Mouse (Mus musculus): ENCODE results near the gene Ttf2. TPM values are rescaled to one million over a fixed set of nuclear protein-coding genes. Genes with fewer than 3 reads are reported as not detected.

Gene Ttf2
- total and polyA plus RNA-seq, 3 experiments, result 6.4 to 33.0 (median 25.2) TPM

DNA sequence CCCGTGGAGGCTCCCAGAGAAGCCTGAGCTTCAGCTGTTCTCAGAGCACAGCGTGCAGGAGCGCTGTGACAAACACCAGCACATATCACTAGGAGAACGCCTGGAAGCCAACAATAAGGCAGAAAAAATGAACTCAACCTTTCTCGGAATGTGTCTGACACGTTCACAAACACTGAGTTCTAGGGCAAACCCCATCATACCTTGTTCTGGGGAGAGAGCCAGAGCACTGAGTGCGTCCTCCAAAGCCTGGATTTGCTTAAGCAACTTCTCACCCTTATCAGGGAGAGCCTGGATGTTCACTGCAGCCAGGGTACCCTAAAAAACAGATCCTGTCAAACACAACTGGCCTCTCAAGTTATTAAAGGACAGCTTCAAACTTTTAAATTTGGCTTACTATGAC, 8.0 kb downstream of the Ttf2 start:
- Histone ChIP-seq H3K9me3 (replicated peaks) (no peaks in the 10 kb centered on the region), H3K27me3 (ENCODE audit: insufficient read depth, low read length) (no peaks in the 10 kb centered on the region), H3K4me1 (ENCODE audit: insufficient read depth, low read depth, low read length) (peaks cover 11% of the 10 kb centered on the region), H3K4me3 (ENCODE audit: low read depth, low read length) (no peak overlapping the region), H3K36me3 (replicated peaks) (peaks cover 98% of the 10 kb centered on the region)
- no peak for ATAC-seq (ENCODE audit: extremely low read depth, insufficient number of reproducible peaks, low FRiP score, poor library complexity, severe bottlenecking)
- TF ChIP-seq GATA1 (IDR thresholded peaks at IDR 0.05; ENCODE audit: borderline replicate concordance, low read length), result no peak
- no peak for TF ChIP-seq GATA2 (IDR thresholded peaks at IDR 0.05; ENCODE audit: borderline replicate concordance, low read depth, low read length)
- no peak for TF ChIP-seq TAL1 (conservative IDR thresholded peaks at IDR 0.05; ENCODE audit: low read depth, low read length)
- no peak for TF ChIP-seq POLR2AphosphoS5 (IDR thresholded peaks at IDR 0.05; ENCODE audit: insufficient replicate concordance, low read depth, low read length)
- no peak for TF ChIP-seq CTCF (IDR thresholded peaks at IDR 0.05; ENCODE audit: low read depth, low read length)
- no peak for DNase-seq (ENCODE audit: low spot score)

DNA sequence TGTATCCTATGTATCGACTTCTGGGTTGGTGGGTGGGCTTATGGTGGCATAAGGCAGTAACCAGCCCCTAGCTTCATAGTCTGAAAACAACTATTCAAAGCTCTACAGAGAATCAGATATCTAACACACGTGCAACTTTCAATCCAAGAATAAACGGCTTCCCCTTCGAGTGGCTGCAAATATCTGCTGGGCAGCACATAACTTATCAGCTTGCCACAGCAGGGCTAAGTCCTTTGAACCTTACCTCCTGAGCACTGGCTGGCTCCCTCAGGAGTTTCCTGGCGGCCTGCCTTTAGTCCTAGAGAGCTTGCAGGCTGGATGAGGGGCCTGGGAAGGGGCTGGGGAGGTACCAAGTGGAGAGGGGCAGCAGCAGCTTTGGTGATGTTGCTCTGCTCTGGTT, 8.5 kb downstream of the Ttf2 start:
- H3K4me3 ChIP-seq (ENCODE audit: low read depth, low read length), result no peak overlapping the region
- no peaks in the 10 kb centered on the region for H3K27me3 ChIP-seq (ENCODE audit: insufficient read depth, low read length)
- DNase-seq (ENCODE audit: low spot score) (no peak), ATAC-seq (ENCODE audit: extremely low read depth, insufficient number of reproducible peaks, low FRiP score, poor library complexity, severe bottlenecking) (no peak)
- H3K9me3 ChIP-seq (replicated peaks), result no peaks in the 10 kb centered on the region
- TF ChIP-seq TAL1 (conservative IDR thresholded peaks at IDR 0.05; ENCODE audit: low read depth, low read length) (no peak), GATA1 (IDR thresholded peaks at IDR 0.05; ENCODE audit: borderline replicate concordance, low read length) (no peak), POLR2AphosphoS5 (IDR thresholded peaks at IDR 0.05; ENCODE audit: insufficient replicate concordance, low read depth, low read length) (no peak), CTCF (IDR thresholded peaks at IDR 0.05; ENCODE audit: low read depth, low read length) (no peak), GATA2 (IDR thresholded peaks at IDR 0.05; ENCODE audit: borderline replicate concordance, low read depth, low read length) (no peak)
- H3K4me1 ChIP-seq (ENCODE audit: insufficient read depth, low read depth, low read length), result peaks cover 11% of the 10 kb centered on the region
- H3K36me3 ChIP-seq (replicated peaks), result peaks cover 98% of the 10 kb centered on the region

DNA sequence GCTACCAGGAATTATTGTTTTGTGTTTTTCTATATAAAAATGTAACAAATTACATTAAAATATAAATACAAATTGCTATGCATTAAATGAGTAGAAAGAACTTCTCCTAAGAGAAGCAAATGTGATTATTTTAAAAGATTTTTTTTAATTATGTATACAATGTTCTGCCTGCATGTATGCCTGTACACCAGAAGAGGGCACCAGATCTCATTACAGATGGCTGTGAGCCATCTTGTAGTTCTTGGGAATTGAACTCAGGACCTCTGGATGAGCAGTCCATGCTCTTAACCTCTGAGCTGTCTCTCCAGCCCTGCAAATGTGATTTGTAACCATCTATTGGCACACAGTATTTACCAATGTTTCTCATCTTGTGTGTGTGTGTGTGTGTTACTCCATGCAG, 14.8 kb downstream of the Ttf2 start:
- peaks cover 98% of the 10 kb centered on the region for H3K36me3 ChIP-seq (replicated peaks)
- DNase-seq (ENCODE audit: low spot score), result no peak
- no peaks in the 10 kb centered on the region for H3K27me3 ChIP-seq (ENCODE audit: insufficient read depth, low read length)
- H3K9me3 ChIP-seq (replicated peaks), result no peaks in the 10 kb centered on the region
- H3K4me3 ChIP-seq (ENCODE audit: low read depth, low read length), result no peak overlapping the region
- H3K4me1 ChIP-seq (ENCODE audit: insufficient read depth, low read depth, low read length), result peaks cover 2% of the 10 kb centered on the region; the same call in 1 of the 2 replicates
- TF ChIP-seq GATA1 (IDR thresholded peaks at IDR 0.05; ENCODE audit: borderline replicate concordance, low read length) (no peak), CTCF (IDR thresholded peaks at IDR 0.05; ENCODE audit: low read depth, low read length) (no peak), POLR2AphosphoS5 (IDR thresholded peaks at IDR 0.05; ENCODE audit: insufficient replicate concordance, low read depth, low read length) (no peak), GATA2 (IDR thresholded peaks at IDR 0.05; ENCODE audit: borderline replicate concordance, low read depth, low read length) (no peak), TAL1 (conservative IDR thresholded peaks at IDR 0.05; ENCODE audit: low read depth, low read length) (no peak)
- ATAC-seq (ENCODE audit: extremely low read depth, insufficient number of reproducible peaks, low FRiP score, poor library complexity, severe bottlenecking), result no peak

DNA sequence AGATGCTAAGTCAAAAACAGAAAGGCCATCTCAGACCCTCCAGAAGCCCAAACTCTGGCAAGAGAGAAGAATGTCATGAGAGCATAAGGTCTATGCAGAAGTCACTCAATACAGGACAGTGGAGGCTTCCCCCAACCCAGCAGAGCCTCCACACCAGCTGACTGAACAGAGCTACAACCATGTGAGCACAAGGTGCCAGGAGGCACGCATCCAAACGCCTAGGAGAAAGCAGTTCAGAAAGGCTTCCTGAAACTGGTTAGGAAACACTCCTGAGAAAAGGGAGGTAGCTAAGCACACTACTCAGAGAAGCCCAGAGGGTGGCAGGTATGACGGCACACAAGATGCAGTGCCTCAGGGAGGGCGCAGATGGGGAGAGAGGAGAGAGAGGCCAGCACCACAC, 17.9 kb downstream of the Ttf2 start:
- DNase-seq (ENCODE audit: low spot score) (no peak), ATAC-seq (ENCODE audit: extremely low read depth, insufficient number of reproducible peaks, low FRiP score, poor library complexity, severe bottlenecking) (no peak)
- Histone ChIP-seq H3K4me3 (ENCODE audit: low read depth, low read length) (no peak overlapping the region), H3K27me3 (ENCODE audit: insufficient read depth, low read length) (no peaks in the 10 kb centered on the region), H3K36me3 (replicated peaks) (peaks cover 97% of the 10 kb centered on the region), H3K9me3 (replicated peaks) (no peaks in the 10 kb centered on the region), H3K4me1 (ENCODE audit: insufficient read depth, low read depth, low read length) (peaks cover 2% of the 10 kb centered on the region; the same call in 1 of the 2 replicates)
- no peak for TF ChIP-seq GATA1 (IDR thresholded peaks at IDR 0.05; ENCODE audit: borderline replicate concordance, low read length)
- no peak for TF ChIP-seq POLR2AphosphoS5 (IDR thresholded peaks at IDR 0.05; ENCODE audit: insufficient replicate concordance, low read depth, low read length)
- TF ChIP-seq TAL1 (conservative IDR thresholded peaks at IDR 0.05; ENCODE audit: low read depth, low read length), result no peak
- TF ChIP-seq GATA2 (IDR thresholded peaks at IDR 0.05; ENCODE audit: borderline replicate concordance, low read depth, low read length), result no peak
- TF ChIP-seq CTCF (IDR thresholded peaks at IDR 0.05; ENCODE audit: low read depth, low read length), result no peak

DNA sequence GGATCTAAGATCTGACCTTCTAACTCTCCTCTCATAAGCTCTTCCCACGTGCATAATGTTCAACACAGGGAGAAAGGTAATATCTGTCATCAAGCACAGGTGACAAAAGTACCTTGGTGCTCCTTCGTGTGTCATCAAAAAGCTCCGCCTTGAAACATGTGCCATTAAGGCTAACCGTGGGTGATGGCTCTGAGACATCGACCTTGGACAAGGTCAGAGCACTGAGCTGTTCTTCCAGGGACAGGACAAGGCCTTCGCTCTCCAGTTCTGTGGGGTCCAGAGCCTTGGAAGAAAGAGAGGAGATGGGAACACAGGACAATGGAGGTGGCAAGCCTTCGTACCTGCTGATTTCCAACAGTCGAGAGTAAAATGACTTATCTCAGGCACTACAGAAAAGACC, 22.2 kb downstream of the Ttf2 start:
- no peaks in the 10 kb centered on the region for H3K9me3 ChIP-seq (replicated peaks)
- no peak overlapping the region for H3K4me3 ChIP-seq (ENCODE audit: low read depth, low read length)
- TF ChIP-seq GATA1 (IDR thresholded peaks at IDR 0.05; ENCODE audit: borderline replicate concordance, low read length), result no peak
- no peak for TF ChIP-seq GATA2 (IDR thresholded peaks at IDR 0.05; ENCODE audit: borderline replicate concordance, low read depth, low read length)
- no peak for TF ChIP-seq CTCF (IDR thresholded peaks at IDR 0.05; ENCODE audit: low read depth, low read length)
- TF ChIP-seq POLR2AphosphoS5 (IDR thresholded peaks at IDR 0.05; ENCODE audit: insufficient replicate concordance, low read depth, low read length), result no peak
- TF ChIP-seq TAL1 (conservative IDR thresholded peaks at IDR 0.05; ENCODE audit: low read depth, low read length), result no peak
- no peaks in the 10 kb centered on the region for H3K4me1 ChIP-seq (ENCODE audit: insufficient read depth, low read depth, low read length)
- peaks cover 97% of the 10 kb centered on the region for H3K36me3 ChIP-seq (replicated peaks)
- no peaks in the 10 kb centered on the region for H3K27me3 ChIP-seq (ENCODE audit: insufficient read depth, low read length)
- DNase-seq (ENCODE audit: low spot score) (no peak), ATAC-seq (ENCODE audit: extremely low read depth, insufficient number of reproducible peaks, low FRiP score, poor library complexity, severe bottlenecking) (no peak)

DNA sequence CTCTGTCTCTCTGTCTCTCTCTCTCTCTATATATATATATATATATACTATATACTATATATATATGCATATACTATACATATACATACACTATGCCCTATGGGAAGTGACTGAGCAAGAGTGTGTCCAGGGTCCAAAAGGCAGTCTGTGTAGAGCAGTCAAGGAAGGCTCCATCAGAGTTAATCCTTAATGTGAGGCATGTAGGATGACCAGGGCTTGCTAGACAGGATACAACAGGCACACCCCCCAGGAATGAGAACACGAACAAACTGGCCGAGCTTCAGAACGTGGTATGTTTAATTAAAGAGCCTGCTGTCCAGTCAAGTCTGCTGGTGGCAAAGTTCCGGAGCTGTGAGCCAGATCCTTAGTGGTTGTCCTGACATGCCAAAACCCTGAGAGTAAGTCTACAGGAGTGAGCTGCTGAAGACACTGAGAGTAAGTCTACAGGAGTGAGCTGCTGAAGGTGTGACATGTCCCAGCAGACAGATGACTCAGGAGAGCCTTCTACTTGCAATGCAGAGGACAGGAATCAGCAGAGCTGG, 28.9 kb downstream of the Ttf2 start:
- no peak for TF ChIP-seq GATA2 (IDR thresholded peaks at IDR 0.05; ENCODE audit: borderline replicate concordance, low read depth, low read length)
- no peak for TF ChIP-seq TAL1 (conservative IDR thresholded peaks at IDR 0.05; ENCODE audit: low read depth, low read length)
- TF ChIP-seq GATA1 (IDR thresholded peaks at IDR 0.05; ENCODE audit: borderline replicate concordance, low read length), result no peak
- TF ChIP-seq CTCF (IDR thresholded peaks at IDR 0.05; ENCODE audit: low read depth, low read length), result no peak
- no peak for TF ChIP-seq POLR2AphosphoS5 (IDR thresholded peaks at IDR 0.05; ENCODE audit: insufficient replicate concordance, low read depth, low read length)
- Histone ChIP-seq H3K36me3 (replicated peaks) (peaks cover 98% of the 10 kb centered on the region), H3K4me1 (ENCODE audit: insufficient read depth, low read depth, low read length) (no peaks in the 10 kb centered on the region), H3K9me3 (replicated peaks) (no peaks in the 10 kb centered on the region), H3K27me3 (ENCODE audit: insufficient read depth, low read length) (no peaks in the 10 kb centered on the region), H3K4me3 (ENCODE audit: low read depth, low read length) (no peak overlapping the region)
- ATAC-seq (ENCODE audit: extremely low read depth, insufficient number of reproducible peaks, low FRiP score, poor library complexity, severe bottlenecking) (no peak), DNase-seq (ENCODE audit: low spot score) (no peak)

Data from G1E (cell line).